Mouse (Mus musculus) ES-E14 (cell line): Measurements from ENCODE around the gene Amacr.

Source experiments
- HCFC1 ChIP-seq: IDR thresholded peaks from 2 replicates; pipeline ENCODE4 v1.6.1; 2012; ENCODE audit warnings: low read length, inconsistent platforms, borderline replicate concordance; ENCODE audit not compliant: insufficient read depth
- MAFK ChIP-seq: IDR thresholded peaks from 2 replicates; pipeline ENCODE4 v1.6.1; 2014; ENCODE audit warnings: mild to moderate bottlenecking, low read depth, low read length, inconsistent platforms; ENCODE audit not compliant: insufficient read depth
- ZNF384 ChIP-seq: IDR thresholded peaks from 2 replicates; pipeline ENCODE4 v1.6.1; 2012; ENCODE audit warnings: low read depth, low read length, inconsistent platforms

DNA sequence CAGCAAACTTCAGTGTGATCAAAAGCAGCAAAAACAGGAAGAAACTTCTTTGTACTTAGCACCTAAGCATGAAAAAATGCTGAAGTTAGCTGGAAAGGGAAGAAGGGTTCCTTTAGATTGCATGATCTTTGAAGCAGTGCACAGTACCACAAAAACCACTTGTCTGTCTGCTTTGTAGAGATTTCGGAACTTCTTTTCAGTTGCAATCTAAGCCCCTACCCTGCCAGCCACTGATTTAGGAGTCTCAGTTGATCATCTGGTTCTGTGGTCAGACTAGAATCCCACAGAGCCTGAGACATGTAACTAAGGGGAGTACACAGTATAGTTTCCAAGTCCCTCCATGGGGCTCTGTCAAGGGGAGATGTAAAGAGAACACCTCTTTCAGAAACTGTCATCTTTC, 28.1 kb upstream of the Amacr start:
- no peak for TF ChIP-seq ZNF384
- no peak for TF ChIP-seq HCFC1
- no peak for TF ChIP-seq MAFK
